Mouse (Mus musculus) left cerebral cortex, postnatal 14 days (tissue): ENCODE measurements around the gene Shld1. TPM values are rescaled to one million over a fixed set of nuclear protein-coding genes. Genes with fewer than 3 reads are reported as not detected.
A peak's percentile ranks its signal among the peaks of the same experiment; 100 is the strongest.

Experiments used
- DNase-seq, 2 experiments: peaks; one replicate each; pipeline ENCODE4 v3.0.0; 2021 to 2022; ENCODE audit warnings: low spot score in 2 of 2, mixed read lengths in 1 of 2
- intact Hi-C: fragments of 180-260 bp; cut with DNase I; formaldehyde crosslinking; loops from one replicate; pipeline ENCODE4 v1.15.1; 2025
- total RNA-seq, 2 experiments: library from RNA; stranded (reverse); gene quantifications; 2 replicates each; pipeline ENCODE4 v1.2.3; 2021

The Shld1 gene
- total RNA-seq, 2 experiments from 2014 or later: 7.3 to 9.8 TPM

DNA sequence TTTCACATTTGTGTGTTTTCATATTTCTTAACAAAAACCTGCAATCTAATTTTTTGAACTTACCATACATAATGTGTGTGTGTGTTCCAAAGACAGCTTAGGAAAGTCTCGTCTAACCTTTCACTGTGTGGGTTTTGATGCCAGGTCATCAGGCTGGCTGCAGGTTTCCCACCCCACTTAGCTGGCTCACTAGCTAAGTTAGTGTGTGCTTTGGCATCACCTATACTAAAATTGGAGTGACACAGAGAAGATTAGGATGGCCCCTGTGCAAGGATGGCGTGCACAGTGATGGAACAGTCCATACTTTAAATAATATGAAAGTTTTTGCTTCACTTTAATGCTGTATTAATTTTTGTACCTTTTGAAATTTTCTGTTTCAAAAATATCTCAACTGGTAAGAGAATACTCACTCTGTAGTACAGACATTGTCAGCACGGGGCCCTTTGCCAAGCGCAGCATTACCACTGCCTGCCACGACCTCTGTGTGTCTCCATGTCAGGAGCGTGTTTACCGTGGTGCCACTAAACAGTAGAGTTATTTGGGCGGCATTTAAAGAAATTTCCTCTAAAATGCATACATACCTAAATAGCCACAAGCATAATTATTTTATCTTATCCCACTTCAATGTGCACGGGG is 30.3 kb downstream of the Shld1 start:
- DNase-seq: no peak

DNA sequence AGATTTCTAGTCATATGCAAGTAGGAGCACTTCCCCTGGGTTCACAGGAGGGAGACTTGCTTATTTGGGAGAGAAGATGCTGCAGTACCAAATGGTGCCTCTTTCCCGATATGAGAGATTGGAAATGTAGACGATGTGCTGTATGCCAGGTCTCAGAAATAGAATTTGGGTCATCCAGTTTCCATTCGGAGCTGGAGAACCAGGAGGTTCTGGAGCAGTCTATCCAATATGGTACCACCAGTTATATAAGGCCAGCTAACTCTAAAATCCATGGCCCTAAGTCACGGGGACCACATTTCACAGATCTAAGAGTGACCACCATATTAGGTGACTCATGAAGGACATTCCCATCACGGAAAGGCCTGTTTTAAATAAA is 30.8 kb downstream of the Shld1 start:
- intact Hi-C loops: loop anchor here (5.0 kb wide), 2 partner anchors 35 to 65 kb away; partner anchors contain the start of gene Chgb
- DNase-seq: peak in 1 of 2 experiments; percentile 52

More for the DNA sequence above, 30.3 kb downstream of the Shld1 start:
- intact Hi-C loops: loop anchor here (5.0 kb wide), 2 partner anchors 35 to 65 kb away; partner anchors contain the start of gene Chgb

DNA sequence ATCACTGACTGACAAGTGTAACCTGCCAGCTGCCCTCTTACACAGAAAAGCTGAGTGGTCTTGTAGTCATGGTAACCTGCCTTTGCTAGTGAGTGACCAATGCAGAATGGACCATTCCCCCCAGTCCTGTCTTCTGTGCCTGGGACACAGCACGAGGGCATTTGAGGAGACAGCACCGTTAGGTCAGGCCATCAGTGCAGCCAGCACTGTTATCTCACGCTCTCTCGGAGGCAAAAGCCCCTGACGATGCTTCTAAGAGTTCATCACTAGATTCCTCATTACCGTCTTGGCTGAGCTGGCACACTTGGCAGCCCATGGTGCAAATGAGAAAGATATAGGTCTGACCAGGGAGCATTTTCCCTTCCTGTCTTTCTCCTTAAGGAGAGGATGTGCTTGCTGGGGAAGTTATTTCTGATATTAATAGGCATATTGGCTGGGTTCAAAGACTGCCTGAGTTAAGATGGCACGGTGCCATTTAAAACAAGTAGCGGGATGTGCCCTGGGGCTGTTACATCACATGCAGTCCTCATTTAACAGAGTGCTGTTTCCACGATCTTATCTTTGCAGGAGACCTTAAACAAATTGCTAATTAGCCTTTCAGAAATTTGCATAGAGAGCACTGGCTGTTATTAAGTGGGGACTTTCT is 34.3 kb downstream of the Shld1 start:
- intact Hi-C loops: no loop called here
- DNase-seq: no peak

DNA sequence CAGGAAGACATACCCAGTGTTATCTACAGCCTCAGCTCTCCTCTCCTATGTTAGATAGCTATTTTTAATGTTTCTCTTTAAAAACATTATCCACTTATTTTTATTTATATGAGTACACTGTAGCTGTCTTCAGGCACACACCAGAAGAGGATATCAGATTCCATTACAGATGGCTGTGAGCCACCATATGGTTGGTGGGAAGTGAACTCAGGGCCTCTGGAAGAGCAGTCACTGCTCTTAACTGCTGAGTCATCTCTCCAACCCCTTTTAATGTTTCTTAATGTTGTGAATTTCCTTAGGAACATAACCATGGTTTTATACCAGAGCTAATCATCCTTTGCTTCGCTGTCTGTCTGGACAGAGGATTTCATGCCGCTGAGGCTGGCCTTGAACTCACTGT is 35.1 kb downstream of the Shld1 start:
- DNase-seq: no peak
- intact Hi-C loops: no loop called here

DNA sequence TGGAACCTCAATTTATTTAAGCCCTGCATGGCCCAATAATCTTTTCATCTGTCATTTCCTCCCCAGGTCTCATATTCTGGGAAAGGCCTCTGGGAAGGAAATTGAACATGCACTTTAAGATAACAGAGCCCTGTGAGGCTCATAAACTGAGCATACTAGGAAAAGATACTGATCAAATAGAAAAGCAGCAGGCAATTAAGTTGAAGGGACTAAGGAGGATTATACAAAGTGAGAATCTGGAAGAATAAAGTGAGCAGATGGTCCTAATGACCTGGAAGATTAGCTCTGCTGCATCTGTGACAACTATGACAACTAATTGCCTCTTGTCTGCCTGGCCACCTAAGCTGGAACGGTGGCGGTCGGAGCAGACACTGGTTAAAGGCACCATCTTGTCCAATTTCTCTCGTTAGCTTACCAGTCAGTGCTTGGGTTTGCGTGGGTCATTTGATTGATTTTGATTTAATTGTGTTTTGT is 37.3 kb downstream of the Shld1 start:
- intact Hi-C loops: no loop called here
- no peak for DNase-seq

DNA sequence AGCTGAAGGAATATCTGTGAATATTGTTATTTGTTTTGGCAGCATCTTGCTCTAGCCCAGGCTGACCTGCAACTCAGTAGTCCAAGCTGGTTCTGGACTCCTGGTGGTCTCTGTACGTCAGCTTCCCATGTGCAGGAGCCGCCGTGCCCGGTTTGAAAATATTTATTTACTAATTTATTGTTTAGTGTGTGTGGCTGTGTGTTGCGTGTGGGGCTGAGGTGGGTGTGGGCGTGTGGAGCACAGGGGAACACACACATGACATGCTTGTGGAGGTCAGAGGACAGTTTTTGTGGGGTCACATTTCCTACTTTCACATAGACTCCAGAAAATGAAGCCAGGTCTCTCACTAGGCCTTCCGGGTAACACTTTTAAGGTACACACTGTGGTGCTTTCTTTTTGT is 37.8 kb downstream of the Shld1 start:
- intact Hi-C loops: no loop called here
- no peak for DNase-seq

DNA sequence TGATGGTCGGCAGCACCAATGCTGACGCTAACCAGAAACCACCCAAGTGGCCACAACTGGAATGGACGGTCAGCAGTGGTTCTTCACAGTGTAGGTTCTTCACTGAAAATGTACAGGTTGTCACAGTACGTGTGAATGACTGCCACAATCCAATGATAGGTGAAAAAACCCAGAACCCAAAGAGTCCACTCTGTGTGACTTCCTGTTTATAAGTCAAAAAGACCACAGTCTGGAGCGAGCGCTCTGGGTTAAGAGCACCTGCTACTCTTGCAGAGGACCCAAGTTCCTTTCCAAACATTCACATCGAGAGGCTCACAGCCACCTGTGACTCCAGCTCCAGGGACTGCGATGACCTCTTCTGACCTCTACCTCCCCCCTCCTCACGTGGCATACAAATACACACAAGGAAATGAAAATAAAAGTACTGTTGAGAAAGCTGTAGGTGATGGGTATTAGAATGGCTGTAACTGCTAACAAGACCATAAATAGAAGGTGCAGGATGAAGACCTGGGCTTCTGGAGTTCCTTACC is 38.7 kb downstream of the Shld1 start:
- DNase-seq: no peak
- intact Hi-C loops: no loop called here

DNA sequence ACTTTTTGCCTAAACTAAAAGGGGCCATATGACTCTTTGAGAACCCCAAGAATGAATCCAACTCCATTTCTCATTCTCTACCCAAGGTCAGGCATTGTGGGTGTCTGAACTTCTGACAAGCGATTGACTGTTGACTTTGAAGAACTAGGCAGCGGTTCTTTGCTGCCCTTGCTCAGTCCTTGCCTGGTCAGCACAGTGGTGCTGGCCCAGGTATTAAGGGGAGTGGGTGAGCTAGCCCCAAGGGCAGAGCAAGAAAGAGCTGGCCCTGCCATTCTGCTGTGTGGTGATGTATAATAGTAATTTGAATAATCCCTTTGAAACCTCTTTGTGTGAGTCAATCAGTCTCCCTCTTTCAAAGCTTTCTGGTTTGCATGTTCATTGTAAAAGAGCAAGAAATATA is 39.4 kb downstream of the Shld1 start:
- no peak for DNase-seq
- intact Hi-C loops: no loop called here

DNA sequence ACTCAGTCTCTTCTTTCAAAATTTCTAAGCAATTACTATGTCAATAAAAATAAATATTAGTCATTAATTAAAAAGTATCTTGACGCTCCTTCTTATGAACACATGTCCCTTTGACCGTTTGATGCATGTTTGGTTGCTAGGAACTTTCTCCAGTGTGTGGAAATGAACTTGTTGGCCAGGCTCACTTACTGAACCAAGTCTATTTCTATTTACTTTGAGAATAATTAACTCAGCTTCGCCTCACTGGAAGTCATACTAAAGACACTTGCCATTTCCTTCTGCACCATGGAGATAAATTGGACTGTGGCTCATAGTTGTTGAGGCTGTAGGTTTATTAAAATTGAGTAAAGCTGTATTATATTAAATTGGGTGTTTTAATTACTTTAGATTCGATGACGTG is 46.2 kb downstream of the Shld1 start:
- no peak for DNase-seq
- intact Hi-C loops: no loop called here

DNA sequence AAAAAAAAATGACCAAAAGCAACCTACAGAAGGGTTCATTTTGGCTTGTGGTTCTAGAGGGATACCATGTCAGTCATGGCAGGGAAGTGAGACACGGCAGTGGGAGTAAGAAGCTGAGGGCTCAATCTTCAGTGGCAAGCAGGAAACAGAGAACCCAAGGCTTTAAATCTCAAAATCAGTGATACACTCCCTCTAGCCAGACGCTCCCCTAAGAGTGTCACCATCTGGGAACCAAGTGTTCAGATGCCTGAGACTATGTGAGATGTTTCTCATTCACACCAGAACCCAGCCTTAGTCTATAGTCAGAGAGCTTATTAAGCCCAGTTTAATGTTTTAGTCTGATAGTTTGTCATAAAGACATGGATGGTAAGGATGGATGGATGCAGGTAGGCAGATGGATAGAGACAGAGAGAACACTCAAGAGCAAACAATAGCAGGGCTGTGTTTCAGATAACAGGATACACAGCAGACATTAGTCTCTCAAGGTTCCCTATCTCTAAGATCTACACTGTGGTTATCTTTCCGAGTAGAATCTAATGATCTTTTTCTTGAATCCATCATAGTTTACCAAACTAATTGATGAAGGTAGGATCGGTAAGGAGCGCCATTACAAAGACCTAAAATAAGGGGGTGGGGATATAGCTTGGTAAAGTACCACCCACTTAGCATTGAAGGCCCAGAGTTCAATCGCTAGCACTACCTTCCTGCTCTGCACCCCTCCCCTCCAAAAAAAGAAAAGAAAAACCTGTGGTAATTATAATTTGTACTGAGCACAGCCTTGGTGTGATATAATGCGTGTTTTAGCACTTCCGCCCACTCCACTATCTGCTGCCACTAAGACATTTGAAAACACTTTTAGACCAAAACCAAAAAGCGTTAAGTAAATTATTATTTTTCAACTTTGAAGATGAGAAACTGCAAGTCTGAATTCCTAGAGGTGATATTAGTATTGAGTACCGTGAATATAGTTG is 47.2 kb downstream of the Shld1 start:
- DNase-seq: peak in 1 of 2 experiments; percentile 49
- intact Hi-C loops: no loop called here

DNA sequence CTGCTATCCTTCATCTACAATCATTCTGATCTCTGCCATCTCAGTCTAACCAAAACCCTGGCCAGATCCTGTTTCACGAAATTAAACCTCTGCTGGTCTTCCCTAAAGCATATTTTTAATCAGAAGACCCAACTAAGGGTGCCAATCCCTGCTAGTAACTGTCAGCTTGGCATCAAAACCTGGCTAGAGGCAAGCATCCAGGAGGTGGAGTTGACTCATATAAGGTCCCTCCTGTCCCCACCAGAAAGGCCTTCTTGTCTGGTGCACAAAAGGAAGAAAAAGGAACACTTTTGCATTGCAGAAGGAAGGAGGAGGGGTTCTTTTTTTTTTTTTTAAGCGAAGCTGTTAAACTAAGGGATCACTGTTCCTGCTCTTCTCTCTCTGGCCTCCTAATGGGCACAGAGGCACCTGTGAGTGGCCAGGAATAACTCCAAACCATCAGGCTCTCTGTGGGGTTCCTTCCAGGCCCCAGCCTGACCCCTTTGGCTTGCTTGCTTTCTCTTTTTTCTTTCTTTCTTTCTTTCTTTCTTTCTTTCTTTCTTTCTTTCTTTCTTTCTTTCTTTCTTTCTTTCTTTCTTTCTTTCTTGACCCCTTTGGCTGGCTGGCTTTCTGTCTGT is 52.2 kb downstream of the Shld1 start:
- DNase-seq: no peak
- intact Hi-C loops: no loop called here

DNA sequence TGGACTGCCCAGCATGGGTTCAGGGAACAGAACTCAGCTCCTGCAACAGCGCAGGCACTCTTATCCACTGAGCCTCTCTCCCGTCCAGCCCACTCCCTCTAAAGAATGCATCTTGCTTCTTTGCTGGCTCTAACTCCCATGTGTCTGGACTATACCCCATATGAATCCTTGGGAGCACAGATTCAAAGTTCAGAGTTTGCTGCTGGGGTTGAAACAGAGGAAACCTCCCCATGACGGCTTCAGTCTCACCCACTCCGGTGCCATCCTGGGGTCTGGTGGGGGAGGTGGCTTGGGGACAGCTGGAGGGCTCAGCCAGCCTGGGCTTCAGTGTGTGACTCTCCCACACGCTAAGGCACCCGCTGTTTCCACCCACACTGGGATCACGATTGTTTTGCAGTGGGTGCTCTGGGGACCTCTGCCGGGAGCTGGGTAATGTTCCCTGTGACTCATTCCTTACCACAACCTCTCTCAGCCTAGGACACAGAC is 55.2 kb downstream of the Shld1 start:
- peak; percentile 55 to 85 for DNase-seq
- intact Hi-C loops: no loop called here

DNA sequence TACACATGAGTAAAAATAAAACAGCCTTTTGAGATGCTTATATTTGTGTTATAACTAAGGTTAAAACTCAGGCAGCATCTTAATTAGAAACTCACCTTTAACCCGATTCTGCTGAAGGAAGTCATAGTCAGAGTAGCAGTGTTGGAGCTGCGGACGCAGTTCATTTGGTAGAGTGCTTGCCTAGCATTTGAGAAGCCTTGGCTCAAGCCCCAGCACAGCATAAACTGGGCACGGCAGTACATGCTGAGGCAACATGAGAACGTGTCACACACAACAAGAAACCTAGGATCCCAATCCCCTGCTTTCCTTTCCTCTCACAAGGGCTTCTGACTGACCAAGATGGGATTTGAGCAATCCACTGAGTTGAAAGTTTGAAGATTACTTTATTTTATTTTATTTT is 58.1 kb downstream of the Shld1 start:
- DNase-seq: no peak
- intact Hi-C loops: no loop called here

DNA sequence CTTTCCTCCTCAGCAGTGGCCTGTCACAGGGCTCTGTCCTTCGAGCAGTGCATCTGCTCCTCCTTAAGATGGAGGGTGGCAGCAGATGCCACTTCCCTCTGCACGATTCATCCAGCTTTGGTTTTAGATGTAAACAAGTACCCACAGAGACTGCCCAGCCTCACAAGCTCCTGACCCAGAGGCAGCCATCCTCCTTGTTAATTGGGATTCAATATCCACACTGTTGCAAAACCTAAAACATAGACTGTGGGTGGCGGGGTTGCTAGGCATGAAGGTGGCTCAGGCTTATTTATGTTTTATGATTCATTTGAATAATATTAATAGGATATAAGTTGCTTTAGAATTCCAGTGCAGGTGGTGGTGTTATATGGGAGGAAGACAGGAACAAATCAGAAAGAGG is 59.4 kb downstream of the Shld1 start:
- intact Hi-C loops: no loop called here
- DNase-seq: no peak

DNA sequence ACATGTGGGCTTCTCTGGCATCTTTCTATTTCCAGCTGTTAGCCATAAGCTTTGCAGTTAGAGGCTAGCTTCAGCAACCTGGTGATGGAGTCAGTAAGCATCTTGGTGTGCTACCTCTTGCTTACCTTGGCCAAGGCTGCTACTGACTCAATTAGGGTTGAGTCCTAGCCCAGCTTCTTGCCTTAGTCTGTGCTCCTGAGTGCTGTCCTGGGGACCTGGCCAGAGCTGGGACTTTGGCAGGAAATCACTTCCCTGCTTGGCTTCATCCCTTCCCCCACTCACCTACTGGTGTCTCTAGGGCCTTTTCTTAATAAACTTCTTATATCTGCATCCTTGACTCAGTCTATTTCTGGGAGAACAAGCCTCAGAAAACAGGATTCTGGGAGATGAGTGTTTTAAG is 64.0 kb downstream of the Shld1 start:
- DNase-seq: no peak

DNA sequence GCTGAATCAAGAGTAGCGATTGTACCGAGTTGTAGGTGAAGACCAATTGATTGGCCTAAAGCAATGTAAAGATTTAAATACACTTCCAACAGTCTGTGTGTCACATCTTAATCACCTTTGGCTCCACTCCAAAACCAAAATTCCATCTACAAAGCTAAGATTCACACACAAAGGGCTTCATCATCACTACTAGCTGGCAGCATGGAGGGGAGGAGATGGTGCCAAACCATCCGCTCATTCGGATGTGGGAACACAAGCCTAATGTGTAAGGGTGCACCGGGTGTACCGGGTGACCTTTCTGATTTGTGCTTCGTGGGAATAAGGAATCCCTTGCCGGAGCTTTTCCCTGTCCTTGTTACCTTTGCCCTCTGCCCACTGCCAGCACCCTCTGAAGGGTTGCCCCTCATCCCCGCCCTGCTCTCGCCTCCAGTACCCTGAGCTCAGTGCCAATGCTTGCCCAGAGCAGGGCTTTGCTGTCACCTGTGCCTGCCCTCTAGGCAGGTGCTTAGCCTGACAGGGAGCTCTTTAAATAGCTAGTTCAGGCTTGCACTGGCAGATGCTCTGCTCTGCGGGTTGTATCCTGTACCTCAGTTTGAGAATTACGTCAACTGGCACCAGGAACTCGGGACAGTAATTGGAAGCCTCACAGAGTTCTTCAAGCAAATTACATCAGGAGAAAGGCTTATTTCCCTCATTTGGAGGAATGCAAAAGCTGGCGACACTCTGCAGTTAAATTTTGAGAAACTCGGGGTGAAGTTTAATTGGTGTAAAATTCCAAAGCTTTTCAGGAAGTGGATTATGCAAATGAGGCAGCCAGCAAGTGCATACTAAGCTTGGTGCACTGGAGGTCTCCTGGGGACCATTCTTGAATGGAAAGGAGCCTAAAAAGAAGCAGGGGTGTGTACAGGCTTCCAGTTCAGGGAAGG is 64.7 kb downstream of the Shld1 start:
- peak; percentile 43 to 66 for DNase-seq
- intact Hi-C loops: loop anchor here (5.0 kb wide), 1 partner anchor 34 kb away; no protein-coding TSS in a partner anchor

More for the DNA sequence above, 64.0 kb downstream of the Shld1 start:
- intact Hi-C loops: loop anchor here (5.0 kb wide), 1 partner anchor 33 kb away; no protein-coding TSS in a partner anchor

DNA sequence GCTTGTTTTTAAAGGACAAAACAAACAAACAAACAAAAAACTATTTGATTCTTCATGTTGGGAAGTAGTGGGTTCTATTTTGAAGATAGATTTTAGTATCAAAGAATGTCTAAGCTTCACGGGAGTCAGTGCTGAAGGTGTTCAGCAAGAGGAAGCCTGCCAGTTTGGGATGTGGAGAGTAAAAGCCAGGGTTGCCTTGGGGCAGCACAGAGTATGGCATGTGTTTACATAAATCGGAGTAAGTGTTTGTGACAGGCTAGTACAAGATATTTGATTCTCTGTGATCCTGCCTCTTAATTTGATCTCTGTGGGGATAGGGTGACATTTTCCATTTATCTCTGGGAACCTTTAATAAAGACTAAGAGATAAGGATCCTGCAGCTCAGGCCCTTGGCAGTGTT is 65.7 kb downstream of the Shld1 start:
- no peak for DNase-seq
- intact Hi-C loops: loop anchor here (5.0 kb wide), 1 partner anchor 35 kb away; no protein-coding TSS in a partner anchor

DNA sequence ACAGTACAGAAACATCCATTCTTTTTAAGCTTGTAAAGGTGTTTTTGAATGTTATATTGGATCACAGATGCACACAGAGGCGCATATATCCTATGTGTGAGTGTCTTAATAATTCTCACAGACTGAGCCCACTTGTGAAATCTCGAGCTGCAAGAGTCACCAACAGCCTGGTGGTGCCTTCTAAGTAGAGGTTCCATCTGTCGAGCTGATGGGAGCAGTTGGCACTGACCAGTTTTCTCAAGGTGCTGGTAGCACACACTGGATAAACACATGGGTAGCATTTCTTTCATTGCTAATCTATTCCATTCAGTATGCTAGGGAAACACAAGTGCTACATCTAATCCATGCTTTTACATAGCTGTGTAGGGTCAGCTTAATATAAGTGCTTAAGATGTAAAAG is 66.4 kb downstream of the Shld1 start:
- no peak for DNase-seq
- intact Hi-C loops: loop anchor here (5.0 kb wide), 1 partner anchor 36 kb away; no protein-coding TSS in a partner anchor
